Mouse (Mus musculus) brain, embryonic 18.5 days (tissue): ENCODE data around the gene Tyw1.

Experiments
- DNase-seq: peaks from one replicate; pipeline ENCODE4 v3.0.0-alpha.2; 2012; ENCODE audit warnings: low read depth, low spot score

Tyw1 gene

DNA sequence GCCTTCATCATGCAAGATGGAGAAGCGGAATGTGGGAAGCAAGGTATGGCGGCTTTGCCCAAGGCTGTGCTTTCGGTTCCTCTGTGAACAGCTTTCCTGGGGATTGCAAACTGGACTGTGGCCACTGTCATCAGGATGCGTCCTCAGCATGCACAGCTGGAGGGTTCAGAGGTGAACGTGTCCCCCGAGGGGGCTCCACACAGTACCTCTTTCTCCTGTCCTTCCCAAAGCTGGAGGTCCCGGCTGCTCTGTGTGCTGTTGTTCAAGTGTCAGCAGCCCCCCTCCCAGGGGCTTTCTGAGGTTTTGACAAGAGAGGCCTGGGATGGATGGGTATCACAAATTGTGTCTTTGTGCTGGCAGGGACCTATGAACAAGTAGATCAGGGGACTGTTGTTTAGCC lies 131.0 kb downstream of the Tyw1 start:
- DNase-seq, result no peak
